Mouse (Mus musculus): ENCODE measurements around the gene Tmem245. TPM values are rescaled to one million over a fixed set of nuclear protein-coding genes. Genes with fewer than 3 reads are reported as not detected.
A peak's percentile ranks its signal among the peaks of the same experiment; 100 is the strongest.
"Not testable (repeated sequence)": the region's sequence is repeated elsewhere in the genome, so short reads cannot be mapped to it uniquely, and the experiment has no call there.

Gene Tmem245
- polyA plus RNA-seq, 1 experiment = 11.0 TPM

GRCm38 (mm10) chr4:56878971-56879370 is 68.3 kb downstream of the Tmem245 start:
- Histone ChIP-seq H3K27ac (ENCODE audit: insufficient read depth, low read depth, low read length) (no peak overlapping the region), H3K4me1 (ENCODE audit: control insufficient read depth, insufficient read depth, low read length) (no peaks in the 10 kb centered on the region), H3K4me3 (ENCODE audit: insufficient read depth, low read length) (no peak overlapping the region)
- no peak for TF ChIP-seq CTCF (IDR thresholded peaks at IDR 0.05; ENCODE audit: low read depth, low read length)
- no peak for TF ChIP-seq POLR2A (IDR thresholded peaks at IDR 0.05; ENCODE audit: borderline replicate concordance, low read depth, low read length)

- not testable (repeated sequence) for H3K27ac ChIP-seq (ENCODE audit: insufficient read depth, low read depth, low read length); H3K4me3 ChIP-seq (ENCODE audit: insufficient read depth, low read length); H3K4me1 ChIP-seq (ENCODE audit: control insufficient read depth, insufficient read depth, low read length)
These were observed 76.7 kb downstream of the Tmem245 start for GRCm38 (mm10) chr4:56870541-56870940.

- Histone ChIP-seq H3K4me3 (ENCODE audit: insufficient read depth, low read length) (no peak overlapping the region), H3K4me1 (ENCODE audit: control insufficient read depth, insufficient read depth, low read length) (peaks cover 2% of the 10 kb centered on the region; the same call in 1 of the 2 replicates), H3K27ac (ENCODE audit: insufficient read depth, low read depth, low read length) (no peak overlapping the region)
- TF ChIP-seq POLR2A (IDR thresholded peaks at IDR 0.05; ENCODE audit: borderline replicate concordance, low read depth, low read length) (no peak), CTCF (IDR thresholded peaks at IDR 0.05; ENCODE audit: low read depth, low read length) (no peak)
These were observed 79.5 kb downstream of the Tmem245 start for GRCm38 (mm10) chr4:56867761-56868160.

- TF ChIP-seq POLR2A (IDR thresholded peaks at IDR 0.05; ENCODE audit: borderline replicate concordance, low read depth, low read length) = no peak
- Histone ChIP-seq H3K27ac (ENCODE audit: insufficient read depth, low read depth, low read length) (no peak overlapping the region), H3K4me3 (ENCODE audit: insufficient read depth, low read length) (no peak overlapping the region), H3K4me1 (ENCODE audit: control insufficient read depth, insufficient read depth, low read length) (peaks cover 2% of the 10 kb centered on the region; the same call in 1 of the 2 replicates)
These were observed 81.3 kb downstream of the Tmem245 start for GRCm38 (mm10) chr4:56865971-56866370.

DNA sequence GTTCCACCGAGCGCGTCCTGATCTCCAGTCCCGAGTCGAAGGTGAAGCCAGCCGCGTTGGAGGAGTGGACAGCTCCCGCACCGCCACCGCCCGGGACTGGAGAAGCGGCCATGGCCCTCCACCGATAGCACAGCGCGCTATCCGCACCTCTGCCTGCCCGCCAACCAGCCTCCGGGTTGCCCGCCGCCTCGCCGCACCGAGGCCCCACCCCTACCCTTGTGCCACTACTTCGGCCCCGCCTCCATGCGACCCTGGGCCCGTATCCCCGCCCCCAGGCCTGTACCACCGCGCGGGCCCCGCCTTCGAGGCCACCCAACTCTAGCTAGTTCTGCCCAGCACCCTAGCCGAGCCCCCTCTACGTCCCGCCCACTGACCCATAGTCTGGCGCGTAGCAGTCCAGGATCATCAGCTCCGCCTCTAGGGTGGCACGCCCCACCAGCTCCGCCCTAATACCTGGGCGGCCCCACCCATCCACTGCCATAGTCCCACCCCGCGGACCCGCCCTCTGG is 82.2 kb downstream of the Tmem245 start, which contains the start of gene Ctnnal1:
Gene Ctnnal1 (minus strand): TSS at position 186 of the 509 bp plus-strand sequence.
- TF ChIP-seq POLR2A (IDR thresholded peaks at IDR 0.05; ENCODE audit: borderline replicate concordance, low read depth, low read length) (no peak), CTCF (IDR thresholded peaks at IDR 0.05; ENCODE audit: low read depth, low read length) (no peak)
- H3K4me3 ChIP-seq (ENCODE audit: insufficient read depth, low read length) = peak within 1 kb of the TSS; percentile 77
- H3K27ac ChIP-seq (ENCODE audit: insufficient read depth, low read depth, low read length) = no peak within 1 kb of the TSS

DNA sequence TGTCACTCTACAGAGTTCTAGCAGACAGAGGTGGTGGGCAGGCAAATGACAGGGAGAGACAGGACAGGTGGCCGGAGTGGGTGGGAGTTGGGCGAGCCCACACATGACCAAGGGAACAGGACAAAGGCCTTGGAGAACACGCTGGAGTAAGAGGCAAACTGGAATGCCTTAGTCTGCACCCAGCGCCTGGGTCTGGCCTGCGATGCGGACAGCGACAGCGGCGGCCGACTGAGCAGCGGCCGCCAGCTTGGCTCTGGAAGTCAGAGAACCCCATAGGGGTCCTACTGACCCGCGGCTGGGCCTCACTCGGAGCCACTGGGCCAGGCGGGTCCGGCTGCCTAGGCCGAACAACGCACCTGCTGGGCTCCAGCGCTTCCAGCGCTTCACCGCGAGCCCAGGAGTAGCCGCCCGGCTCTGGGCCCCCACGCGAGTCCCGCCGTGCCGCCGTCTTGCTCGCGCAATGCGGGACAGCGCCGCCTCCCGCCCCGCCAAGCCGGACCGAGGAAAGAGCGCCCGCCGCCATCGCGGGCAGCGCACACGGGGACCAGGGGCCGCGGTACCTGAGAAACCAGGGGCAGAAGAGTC is 82.7 kb downstream of the Tmem245 start:
- Histone ChIP-seq H3K4me3 (ENCODE audit: insufficient read depth, low read length) (peak overlapping the region; percentile 77), H3K27ac (ENCODE audit: insufficient read depth, low read depth, low read length) (no peak overlapping the region), H3K4me1 (ENCODE audit: control insufficient read depth, insufficient read depth, low read length) (peaks cover 2% of the 10 kb centered on the region; the same call in 1 of the 2 replicates)
- TF ChIP-seq POLR2A (IDR thresholded peaks at IDR 0.05; ENCODE audit: borderline replicate concordance, low read depth, low read length) = no peak
- no peak for TF ChIP-seq CTCF (IDR thresholded peaks at IDR 0.05; ENCODE audit: low read depth, low read length)

More for the DNA sequence above, 82.2 kb downstream of the Tmem245 start, which contains the start of gene Ctnnal1:
- H3K4me1 ChIP-seq (ENCODE audit: control insufficient read depth, insufficient read depth, low read length) = peaks cover 2% of the 10 kb centered on the region; the same call in 1 of the 2 replicates

- no peak overlapping the region for H3K27ac ChIP-seq (ENCODE audit: insufficient read depth, low read depth, low read length)
- H3K4me1 ChIP-seq (ENCODE audit: control insufficient read depth, insufficient read depth, low read length) = peaks cover 2% of the 10 kb centered on the region; the same call in 1 of the 2 replicates
- no peak for TF ChIP-seq POLR2A (IDR thresholded peaks at IDR 0.05; ENCODE audit: borderline replicate concordance, low read depth, low read length)
- no peak for TF ChIP-seq CTCF (IDR thresholded peaks at IDR 0.05; ENCODE audit: low read depth, low read length)
These were observed 83.2 kb downstream of the Tmem245 start for GRCm38 (mm10) chr4:56864016-56864415.

GRCm38 (mm10) chr4:56861551-56861950 is 85.7 kb downstream of the Tmem245 start:
- no peak overlapping the region for H3K27ac ChIP-seq (ENCODE audit: insufficient read depth, low read depth, low read length)
- H3K4me1 ChIP-seq (ENCODE audit: control insufficient read depth, insufficient read depth, low read length) = peaks cover 2% of the 10 kb centered on the region; the same call in 1 of the 2 replicates
- TF ChIP-seq POLR2A (IDR thresholded peaks at IDR 0.05; ENCODE audit: borderline replicate concordance, low read depth, low read length) = no peak
- TF ChIP-seq CTCF (IDR thresholded peaks at IDR 0.05; ENCODE audit: low read depth, low read length) = no peak
- H3K4me3 ChIP-seq (ENCODE audit: insufficient read depth, low read length) = no peak overlapping the region

More at GRCm38 (mm10) chr4:56864016-56864415, 83.2 kb downstream of the Tmem245 start:
- peak overlapping the region; percentile 77 for H3K4me3 ChIP-seq (ENCODE audit: insufficient read depth, low read length)

DNA sequence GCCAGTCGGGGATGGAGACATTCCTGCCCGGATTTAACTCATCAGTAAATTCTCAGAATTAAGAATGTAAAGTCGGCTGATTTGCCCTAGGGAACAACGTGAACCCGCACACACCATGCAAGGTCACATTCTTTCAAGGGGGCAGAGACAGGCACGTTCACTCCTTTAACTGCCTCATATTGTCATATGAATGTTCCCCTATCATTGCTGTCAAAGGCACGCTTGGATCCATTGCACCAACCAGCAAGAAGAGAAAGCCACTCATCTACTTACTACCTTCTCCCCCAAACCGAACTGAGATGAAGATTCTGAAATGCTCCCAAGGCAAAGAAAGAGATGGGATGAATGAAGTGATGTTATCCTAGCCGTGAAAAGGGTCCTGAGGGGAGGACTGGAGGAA is 88.5 kb downstream of the Tmem245 start:
- no peak overlapping the region for H3K27ac ChIP-seq (ENCODE audit: insufficient read depth, low read depth, low read length)
- no peaks in the 10 kb centered on the region for H3K4me1 ChIP-seq (ENCODE audit: control insufficient read depth, insufficient read depth, low read length)
- H3K4me3 ChIP-seq (ENCODE audit: insufficient read depth, low read length) = no peak overlapping the region

GRCm38 (mm10) chr4:56856371-56856949 is 90.8 kb downstream of the Tmem245 start:
- Histone ChIP-seq H3K4me1 (ENCODE audit: control insufficient read depth, insufficient read depth, low read length) (no peaks in the 10 kb centered on the region), H3K27ac (ENCODE audit: insufficient read depth, low read depth, low read length) (no peak overlapping the region), H3K4me3 (ENCODE audit: insufficient read depth, low read length) (no peak overlapping the region)
- TF ChIP-seq CTCF (IDR thresholded peaks at IDR 0.05; ENCODE audit: low read depth, low read length) = no peak
- no peak for TF ChIP-seq POLR2A (IDR thresholded peaks at IDR 0.05; ENCODE audit: borderline replicate concordance, low read depth, low read length)

More for the DNA sequence above, 88.5 kb downstream of the Tmem245 start:
- TF ChIP-seq CTCF (IDR thresholded peaks at IDR 0.05; ENCODE audit: low read depth, low read length) (no peak), POLR2A (IDR thresholded peaks at IDR 0.05; ENCODE audit: borderline replicate concordance, low read depth, low read length) (no peak)
